Mouse (Mus musculus) Patski (cell line): ENCODE measurements around the gene Gm6358. TPM values are rescaled to one million over a fixed set of nuclear protein-coding genes. Genes with fewer than 3 reads are reported as not detected.
"Not testable (repeated sequence)": the region's sequence is repeated elsewhere in the genome, so short reads cannot be mapped to it uniquely, and the experiment has no call there.

Experiments
- ATAC-seq: fragments of 100-300 bp; one replicate; pipeline ENCODE4 v1.8.0; 2021
- CTCF ChIA-PET: fragments of 350-600 bp; sonication (Branson Sonifier 250); formaldehyde crosslinking; loops from one replicate; lab custom pipeline; 2022; ENCODE audit warnings: inconsistent platforms; lab: Charles Lee
- POLR2A ChIA-PET: fragments of 350-600 bp; sonication (Branson Sonifier 250); formaldehyde crosslinking; loops from one replicate; lab custom pipeline; 2022; ENCODE audit warnings: antibody characterized with exemption, inconsistent platforms; lab: Charles Lee
- DNase-seq: peaks from one replicate; pipeline ENCODE4 v3.0.0-alpha.2; 2011; ENCODE audit warnings: low read depth, low spot score
- H3K27me3 ChIP-seq: fragments of 371-371 bp; one replicate; pipeline ENCODE4 v1.5.1; 2021
- CTCF ChIP-seq: fragments of 100-300 bp; IDR thresholded peaks from one replicate; pipeline ENCODE4 v1.5.1; 2021
- in situ Hi-C: fragments of 300-500 bp; cut with MboI; formaldehyde crosslinking; loops from 3 replicates; pipeline ENCODE4 v1.11.1; 2018; ENCODE audit warnings: low pct_unique_long_range_greater_than_20kb, mixed read lengths
- polyA plus RNA-seq: library from polyadenylated mRNA; unstranded; gene quantifications from one replicate; pipeline ENCODE4 v1.2.3, GENCODE M21; 2021

Gene Gm6358
- polyA plus RNA-seq: not detected

DNA sequence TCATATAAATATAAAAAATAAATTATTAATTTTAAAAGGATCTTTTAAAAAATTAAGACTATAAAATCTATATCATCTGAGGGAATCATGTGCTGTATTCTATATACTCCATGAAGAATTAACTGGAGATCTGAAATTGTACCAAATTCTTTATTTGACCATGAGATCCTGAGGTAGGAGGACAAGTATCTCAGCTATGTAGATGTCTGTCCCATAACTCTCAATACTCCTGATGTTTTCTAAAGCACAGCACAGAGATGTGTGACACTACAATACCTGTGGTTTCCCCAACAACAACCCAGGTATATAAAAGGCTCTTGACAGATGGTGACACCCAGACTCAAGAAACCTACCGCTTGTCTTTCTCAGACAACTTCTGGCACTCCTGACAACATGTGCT lies at the start of gene Gm6358:
Gene Gm6358 (plus strand): TSS at position 301 of the 400 bp plus-strand sequence.
- CTCF ChIA-PET: no interaction called here

DNA sequence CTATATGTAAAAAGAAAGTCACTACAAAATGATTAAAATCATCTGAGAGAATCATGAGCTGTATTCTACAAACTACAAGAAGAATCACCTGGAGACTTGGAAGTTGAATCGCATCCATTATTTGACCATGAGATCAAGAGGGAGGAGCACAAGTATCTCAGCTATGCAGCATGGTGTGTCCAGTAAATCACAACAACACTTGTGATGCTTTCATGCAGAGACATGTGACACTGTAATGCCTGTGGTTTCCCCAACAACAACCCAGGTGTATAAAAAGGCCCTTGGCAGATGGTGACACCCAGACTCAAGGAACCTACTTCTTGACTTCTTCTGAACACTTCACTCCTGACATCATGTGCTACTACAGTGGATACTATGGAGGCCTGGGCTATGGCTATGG lies 10.1 kb downstream of the Gm6358 start, which contains the start of gene Gm10061:
Gene Gm10061 (plus strand): TSS at position 301 of the 400 bp plus-strand sequence.
- no peak for TF ChIP-seq CTCF
- POLR2A ChIA-PET: no interaction called here
- DNase-seq: no peak

More for the DNA sequence above, at the start of gene Gm6358:
- no peak for DNase-seq
- no peaks in the 10 kb centered on the region for H3K27me3 ChIP-seq
- POLR2A ChIA-PET: no interaction called here
- no peak for TF ChIP-seq CTCF
- in situ Hi-C loops: no loop called here
- ATAC-seq: no peak

DNA sequence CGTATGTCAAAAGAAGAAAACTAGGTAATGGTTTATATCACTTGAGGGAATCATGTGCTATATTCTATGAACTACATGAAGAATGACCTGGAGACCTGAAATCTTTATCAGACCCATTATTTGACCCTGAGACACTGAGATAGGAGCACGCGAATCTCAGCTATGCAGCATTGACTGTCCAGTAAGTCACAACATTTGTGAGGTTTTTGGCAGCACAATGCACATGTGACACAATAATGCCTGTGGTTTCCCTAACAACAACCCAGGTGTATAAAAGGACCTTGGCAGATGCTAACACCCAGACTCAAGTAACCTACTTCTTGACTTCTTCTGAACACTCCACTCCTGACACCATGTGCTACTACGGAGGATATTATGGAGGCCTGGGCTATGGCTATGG lies 17.0 kb downstream of the Gm6358 start, which contains the start of gene Gm9789:
Gene Gm9789 (plus strand): TSS at position 301 of the 400 bp plus-strand sequence.
- DNase-seq: no peak
- POLR2A ChIA-PET: no interaction called here
- in situ Hi-C loops: no loop called here
- CTCF ChIA-PET: no interaction called here
- TF ChIP-seq CTCF: no peak
- no peaks in the 10 kb centered on the region for H3K27me3 ChIP-seq
- ATAC-seq: no peak

More for the DNA sequence above, 10.1 kb downstream of the Gm6358 start, which contains the start of gene Gm10061:
- CTCF ChIA-PET: no interaction called here
- ATAC-seq: no peak
- in situ Hi-C loops: no loop called here
- H3K27me3 ChIP-seq: no peaks in the 10 kb centered on the region

DNA sequence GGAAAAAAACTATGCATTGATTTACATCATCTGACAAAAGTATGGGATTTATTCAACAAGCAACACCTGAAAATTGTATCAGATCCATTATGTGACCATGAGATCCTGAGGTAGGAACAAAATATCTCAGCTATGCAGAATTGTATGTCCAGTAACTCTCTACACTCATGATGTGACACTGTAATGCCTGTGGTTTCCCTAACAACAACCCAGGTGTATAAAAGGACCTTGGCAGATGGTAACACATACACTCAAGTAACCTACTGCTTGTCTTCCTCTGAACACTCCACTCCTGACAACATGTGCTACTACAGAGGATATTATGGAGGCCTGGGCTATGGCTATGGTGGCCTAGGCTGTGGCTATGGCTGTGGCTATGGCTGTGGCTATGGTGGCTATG lies 28.5 kb downstream of the Gm6358 start, which contains the start of gene Gm7735:
Gene Gm7735 (plus strand): TSS at position 301 of the 400 bp plus-strand sequence.
- CTCF ChIA-PET, in situ Hi-C loops, DNase-seq, H3K27me3 ChIP-seq, ATAC-seq: not testable (repeated sequence)
- POLR2A ChIA-PET: interaction anchor here (0.6 kb wide), 1 partner anchor 192 kb away, joined by 5 read pairs; no protein-coding TSS in a partner anchor

DNA sequence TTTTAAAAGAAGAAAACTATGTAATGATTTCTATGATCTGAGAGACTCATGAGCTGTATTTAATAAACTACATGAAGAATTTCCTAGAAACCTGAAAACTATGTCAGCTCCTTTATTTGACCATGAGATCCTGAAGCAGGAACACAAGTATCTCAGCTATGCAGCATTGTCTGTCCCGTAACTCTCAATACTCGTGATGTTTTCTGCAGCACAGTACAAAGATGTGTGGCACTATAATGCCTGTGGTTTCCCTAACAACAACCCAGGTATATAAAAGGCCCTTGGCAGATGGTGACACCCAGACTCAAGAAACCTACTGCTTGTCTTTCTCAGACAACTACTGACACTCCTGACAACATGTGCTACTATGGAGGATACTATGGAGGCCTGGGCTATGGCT lies 33.8 kb downstream of the Gm6358 start, which contains the start of gene 1110057P08Rik:
Gene 1110057P08Rik (plus strand): TSS at position 301 of the 400 bp plus-strand sequence.
- ChIA-PET POLR2A (interaction anchor here (0.7 kb wide), 1 partner anchor 682 kb away, joined by 3 read pairs; no protein-coding TSS in a partner anchor), CTCF (interaction anchor here (1.0 kb wide), 1 partner anchor 14 kb away, joined by 4 read pairs; no protein-coding TSS in a partner anchor)
- H3K27me3 ChIP-seq: no peaks in the 10 kb centered on the region
- ATAC-seq (no peak), DNase-seq (no peak)
- in situ Hi-C loops: no loop called here
- no peak for TF ChIP-seq CTCF

DNA sequence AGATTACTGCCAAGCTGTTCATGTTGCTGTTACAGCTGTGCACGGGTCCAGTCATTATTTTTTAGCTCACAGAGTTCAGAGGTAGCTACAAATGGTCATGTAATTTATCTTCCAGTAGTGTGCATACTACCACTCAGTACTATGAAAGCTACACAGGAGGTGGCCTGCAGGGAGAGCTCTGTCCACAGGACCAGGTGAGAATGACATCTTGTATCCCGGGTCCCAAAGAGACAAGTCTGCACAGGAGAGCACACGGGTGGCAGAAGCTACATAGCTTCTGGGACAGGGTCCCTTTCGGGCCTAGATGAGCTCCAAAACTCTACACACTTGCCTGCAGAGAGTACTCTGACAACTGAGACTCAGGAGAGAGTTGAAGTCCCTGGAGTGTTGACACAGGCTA lies 48.0 kb downstream of the Gm6358 start:
- H3K27me3 ChIP-seq: no peaks in the 10 kb centered on the region
- peak; percentile 10 for TF ChIP-seq CTCF
- DNase-seq (no peak), ATAC-seq (no peak)
- in situ Hi-C loops: no loop called here
- ChIA-PET CTCF (interaction anchor here (1.4 to 1.6 kb wide), 2 partner anchors 14 to 17 kb away, joined by 4 read pairs; partner anchors contain the start of genes 1110057P08Rik and Krtap20-2), POLR2A (no interaction called here)

Other genes with a start within 250 kb of the Gm6358 start
- not detected for gene Krtap19-5, start 244.4 kb upstream of the Gm6358 start, polyA plus RNA-seq
- not detected for gene Krtap19-9b, start 208.6 kb upstream of the Gm6358 start, polyA plus RNA-seq
- not detected for gene Krtap16-3, start 178.0 kb upstream of the Gm6358 start, polyA plus RNA-seq
- gene Krtap22-2, start 130.1 kb upstream of the Gm6358 start, polyA plus RNA-seq: not detected
- not detected for gene Gm10229, start 125.6 kb upstream of the Gm6358 start, polyA plus RNA-seq
- not detected for gene Krtap6-1, start 109.2 kb upstream of the Gm6358 start, polyA plus RNA-seq
- gene Gm10228, start 99.4 kb upstream of the Gm6358 start, polyA plus RNA-seq: not detected
- gene Krtap6-5, start 93.0 kb upstream of the Gm6358 start, polyA plus RNA-seq: not detected
- not detected for gene 1110025L11Rik, start 76.8 kb upstream of the Gm6358 start, polyA plus RNA-seq
- gene Krtap6-3, start 56.8 kb upstream of the Gm6358 start, polyA plus RNA-seq: not detected
- not detected for gene Gm10061, start 10.2 kb downstream of the Gm6358 start, polyA plus RNA-seq
- not detected for gene Gm9789, start 17.1 kb downstream of the Gm6358 start, polyA plus RNA-seq
- not detected for gene Gm7735, start 28.6 kb downstream of the Gm6358 start, polyA plus RNA-seq
- gene 1110057P08Rik, start 33.9 kb downstream of the Gm6358 start, polyA plus RNA-seq: not detected
- not detected for gene Krtap20-2, start 65.0 kb downstream of the Gm6358 start, polyA plus RNA-seq